Mouse (Mus musculus) left cerebral cortex, adult 18-20 months (tissue): Measurements from ENCODE around the gene 1700016K19Rik. TPM values are rescaled to one million over a fixed set of nuclear protein-coding genes. Genes with fewer than 3 reads are reported as not detected.
A peak's percentile ranks its signal among the peaks of the same experiment; 100 is the strongest.

Experiments used
- DNase-seq, 2 experiments: peaks; one replicate each; pipeline ENCODE4 v3.0.0; 2021 to 2022; ENCODE audit warnings: low spot score in 2 of 2, mixed read lengths in 1 of 2
- long read RNA-seq, 2 experiments: library from polyadenylated mRNA; stranded (forward); transcript quantifications; one replicate each; pipeline ENCODE4 v2.0.0; 2021
- total RNA-seq, 2 experiments: library from RNA; stranded (reverse); gene quantifications; 2 replicates each; pipeline ENCODE4 v1.2.3; 2021

Gene 1700016K19Rik
- 1 to 10 TPM; 2.3 to 4.8 TPM for total RNA-seq
- long read RNA-seq, experiment 1, partial matches to known transcripts = 0 of 2 reads
- long read RNA-seq, experiment 1, other reads (novel, unspliced or antisense) = 1 of 2 reads
- long read RNA-seq, experiment 2, partial matches to known transcripts = 0 of 2 reads
- long read RNA-seq, experiment 2, other reads (novel, unspliced or antisense) = 0 of 2 reads

DNA sequence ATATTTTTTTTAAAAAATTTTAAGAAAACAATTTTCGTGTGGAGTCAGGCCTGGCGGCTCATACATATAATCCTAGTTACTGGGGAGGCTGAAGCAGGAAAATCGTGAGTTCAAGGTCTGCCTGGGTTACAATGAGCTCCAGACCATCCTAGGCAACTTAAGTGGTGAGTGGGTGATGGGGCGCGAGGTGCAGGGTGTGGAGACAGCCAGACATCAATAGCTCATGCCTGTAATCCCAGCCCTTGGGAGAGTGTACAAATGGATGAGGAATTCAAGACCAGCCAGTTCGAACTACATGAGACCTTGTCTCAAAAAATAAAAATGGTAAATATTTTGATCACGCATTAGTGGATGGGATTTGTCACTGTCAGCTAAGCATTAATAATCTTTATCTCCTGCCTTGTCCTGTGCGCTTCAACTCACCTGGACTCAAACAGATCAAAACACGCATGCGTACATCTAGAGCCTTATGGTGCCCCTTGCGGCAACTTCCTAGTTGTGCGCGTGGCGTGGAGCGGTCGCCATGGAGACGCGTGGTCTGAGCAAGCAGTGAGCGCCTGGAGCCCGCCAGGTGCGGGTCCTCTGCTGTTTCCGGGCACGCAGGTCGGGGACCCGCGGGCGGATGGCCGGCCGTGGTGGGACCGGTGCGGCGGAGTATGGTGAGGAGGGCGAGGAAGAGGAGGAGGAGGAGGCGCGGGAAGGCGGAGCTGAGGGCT lies at the start of gene 1700016K19Rik:
Gene 1700016K19Rik, plus strand, starts transcription at position 473 of the 716 bp plus-strand sequence.
- peak; percentile 78 to 84 for DNase-seq

DNA sequence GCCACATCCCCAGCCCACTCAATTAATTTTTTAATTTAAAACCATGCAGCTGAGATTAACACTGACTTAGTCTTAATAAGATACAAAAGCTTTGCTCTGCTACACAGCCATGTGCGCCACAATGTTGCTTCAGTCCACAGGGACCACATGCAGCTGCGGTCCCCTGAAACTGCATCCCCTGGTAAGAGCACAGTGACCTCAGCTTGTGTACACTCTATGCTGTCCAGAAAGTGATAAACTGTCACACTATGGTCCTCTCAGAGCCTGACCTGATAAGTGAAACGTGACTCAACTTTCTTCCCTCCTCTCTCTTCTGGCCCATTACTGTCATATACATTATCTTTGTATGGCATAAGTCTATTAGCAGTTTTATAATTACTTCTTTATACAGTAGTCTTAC lies 49.3 kb upstream of the 1700016K19Rik start:
- DNase-seq = no peak

DNA sequence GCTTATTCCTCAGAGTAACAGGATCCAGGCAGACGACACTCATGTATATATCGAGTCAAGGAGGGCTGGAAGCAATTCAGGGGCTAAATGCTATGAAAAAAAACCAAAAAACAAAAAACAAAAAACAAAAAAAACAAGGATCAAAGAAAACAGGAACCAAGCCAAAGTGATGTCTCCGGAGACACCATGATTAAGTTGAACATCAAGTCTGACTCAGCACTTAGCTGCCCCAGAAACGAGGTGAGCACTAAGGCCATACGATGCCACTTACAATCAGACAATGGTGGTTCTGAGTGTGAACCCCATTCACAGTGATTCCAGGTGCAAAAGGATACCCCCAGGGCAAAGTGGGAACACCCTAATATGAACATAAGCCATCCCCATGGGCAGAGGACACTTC lies 47.8 kb upstream of the 1700016K19Rik start:
- DNase-seq = no peak

DNA sequence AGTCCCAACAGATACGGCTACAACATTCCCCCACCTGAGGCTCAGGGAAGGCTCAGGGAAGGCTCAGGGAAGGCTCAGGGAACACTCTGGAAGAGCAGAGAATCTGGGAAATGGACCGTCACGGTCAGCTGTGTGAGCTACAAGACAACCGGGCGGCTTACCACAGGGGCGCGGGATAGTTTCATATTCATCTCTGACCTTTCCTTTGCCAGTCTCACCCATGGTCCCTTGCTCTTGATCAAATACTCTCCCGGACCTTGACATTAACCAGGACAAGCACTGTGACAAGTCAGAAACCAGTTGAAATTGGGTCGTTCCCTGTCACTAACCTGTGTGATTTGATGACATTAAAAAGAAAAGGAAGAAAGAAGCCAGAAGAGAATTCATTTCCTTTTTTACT lies 44.8 kb upstream of the 1700016K19Rik start:
- no peak for DNase-seq

DNA sequence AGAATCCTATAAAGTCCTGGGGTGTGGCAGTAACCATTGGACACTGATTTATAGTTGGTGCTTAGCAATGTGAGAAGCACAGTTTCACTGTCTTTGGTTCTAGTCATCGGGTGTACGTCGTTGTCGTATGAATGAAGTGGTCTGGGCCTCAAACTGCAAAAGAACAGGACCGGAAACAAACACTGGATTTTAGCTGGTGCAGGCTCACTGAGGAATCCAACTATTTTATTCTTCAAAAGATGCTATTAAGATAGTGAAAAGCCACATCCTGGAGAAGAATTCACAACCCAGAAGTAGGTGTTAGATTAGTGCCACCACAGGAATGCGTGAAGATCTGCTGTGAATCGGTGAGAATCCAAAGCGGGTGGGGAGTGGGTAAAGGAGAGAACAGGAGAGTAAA lies 43.1 kb upstream of the 1700016K19Rik start:
- DNase-seq = no peak

DNA sequence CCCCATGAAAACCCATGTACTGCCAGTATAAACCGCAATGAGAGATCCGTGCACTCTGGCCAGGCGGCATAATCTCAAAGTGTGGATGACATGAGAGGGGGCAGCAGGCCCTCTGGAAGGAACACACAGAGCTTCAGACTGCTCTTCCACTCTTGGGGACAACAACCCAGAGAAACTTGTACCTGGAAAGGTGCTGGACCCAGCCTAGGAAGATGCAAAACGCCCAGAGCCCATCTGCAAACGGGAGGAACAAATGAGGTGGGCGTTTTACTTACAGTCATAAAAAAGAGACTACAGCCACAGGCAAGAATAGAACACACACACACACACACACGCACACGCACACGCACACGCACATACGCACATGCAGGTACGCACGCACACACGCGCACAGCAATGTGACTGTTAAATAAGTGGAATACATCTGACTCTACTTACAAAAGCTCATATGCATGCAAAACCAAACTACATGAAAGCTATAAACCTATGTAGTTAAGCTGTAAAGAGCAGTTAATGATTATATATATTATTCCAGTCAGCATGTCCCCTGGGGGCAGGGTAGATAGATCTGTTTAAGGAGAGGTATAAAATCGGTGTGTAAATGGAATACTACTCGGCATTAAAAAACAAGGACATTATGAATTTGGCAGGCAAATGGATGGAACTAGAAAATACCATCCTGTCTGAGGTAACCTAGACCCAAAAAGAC lies 42.4 kb upstream of the 1700016K19Rik start:
- DNase-seq = no peak

DNA sequence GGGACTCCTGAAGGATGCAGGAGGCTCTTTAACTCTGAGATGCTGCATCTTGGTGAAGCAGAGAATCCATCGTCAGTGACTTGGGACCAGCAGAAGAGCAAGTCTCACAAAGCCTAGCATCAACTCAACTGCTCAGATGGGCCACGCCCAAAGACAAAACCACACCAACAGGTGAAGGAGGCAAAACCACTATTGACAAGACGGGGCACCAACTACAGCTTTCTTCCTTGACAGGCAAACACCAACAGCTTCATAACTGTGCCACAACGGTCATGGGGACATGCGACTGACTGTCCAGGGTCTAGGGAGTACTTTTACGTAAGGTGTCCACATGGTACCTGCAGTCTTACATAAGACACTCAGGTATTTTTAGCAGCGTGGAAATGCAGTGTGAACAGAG lies 37.9 kb upstream of the 1700016K19Rik start:
- DNase-seq = no peak

DNA sequence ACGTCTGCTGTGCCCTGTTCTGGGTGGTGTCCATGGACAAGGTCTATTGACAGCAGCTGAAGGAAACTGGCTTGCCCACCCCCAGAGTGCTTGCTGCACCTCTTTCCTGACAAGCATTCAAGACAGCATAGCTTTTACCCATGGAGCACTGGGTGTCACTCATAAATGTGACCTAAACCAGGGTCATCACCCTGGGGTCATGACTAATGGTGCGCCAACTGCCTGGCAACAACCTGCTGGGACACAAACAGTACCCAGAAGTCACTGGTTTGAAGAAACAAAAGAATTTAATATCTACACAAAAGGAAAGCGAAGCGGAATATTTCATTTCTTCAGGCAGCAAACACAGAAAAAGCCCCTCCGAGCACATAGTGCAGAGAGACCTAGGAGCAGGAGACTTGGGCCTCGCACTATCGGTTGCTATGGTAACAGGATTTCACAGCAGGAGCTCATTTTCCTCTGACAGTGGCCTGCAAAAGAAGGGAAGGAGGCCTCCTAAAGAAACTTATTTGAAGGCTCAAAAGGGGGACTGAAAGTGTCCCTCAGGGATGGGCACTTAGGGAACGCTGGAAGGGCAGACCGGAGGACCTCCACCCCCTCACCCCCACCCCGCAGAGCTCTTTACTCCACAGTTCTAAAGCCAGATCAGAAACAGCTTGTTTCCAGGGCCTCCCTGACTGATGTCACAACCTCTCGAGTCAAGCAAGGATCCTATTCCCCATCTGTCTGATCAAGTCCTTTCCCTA lies 35.8 kb upstream of the 1700016K19Rik start:
- peak in 1 of 2 experiments; percentile 22 for DNase-seq

DNA sequence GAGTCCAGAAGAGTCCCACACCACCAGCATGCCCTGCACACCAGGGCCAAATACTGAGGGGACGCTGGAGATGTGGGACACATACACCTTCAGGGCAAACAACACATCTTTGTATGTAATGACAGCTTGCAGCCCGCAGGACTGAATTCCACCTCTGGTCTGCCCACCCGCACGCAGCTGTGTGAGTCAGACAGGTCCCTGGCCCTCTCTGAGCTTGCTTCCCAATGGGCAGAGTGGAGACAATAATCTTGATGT lies 35.3 kb upstream of the 1700016K19Rik start:
- no peak for DNase-seq

DNA sequence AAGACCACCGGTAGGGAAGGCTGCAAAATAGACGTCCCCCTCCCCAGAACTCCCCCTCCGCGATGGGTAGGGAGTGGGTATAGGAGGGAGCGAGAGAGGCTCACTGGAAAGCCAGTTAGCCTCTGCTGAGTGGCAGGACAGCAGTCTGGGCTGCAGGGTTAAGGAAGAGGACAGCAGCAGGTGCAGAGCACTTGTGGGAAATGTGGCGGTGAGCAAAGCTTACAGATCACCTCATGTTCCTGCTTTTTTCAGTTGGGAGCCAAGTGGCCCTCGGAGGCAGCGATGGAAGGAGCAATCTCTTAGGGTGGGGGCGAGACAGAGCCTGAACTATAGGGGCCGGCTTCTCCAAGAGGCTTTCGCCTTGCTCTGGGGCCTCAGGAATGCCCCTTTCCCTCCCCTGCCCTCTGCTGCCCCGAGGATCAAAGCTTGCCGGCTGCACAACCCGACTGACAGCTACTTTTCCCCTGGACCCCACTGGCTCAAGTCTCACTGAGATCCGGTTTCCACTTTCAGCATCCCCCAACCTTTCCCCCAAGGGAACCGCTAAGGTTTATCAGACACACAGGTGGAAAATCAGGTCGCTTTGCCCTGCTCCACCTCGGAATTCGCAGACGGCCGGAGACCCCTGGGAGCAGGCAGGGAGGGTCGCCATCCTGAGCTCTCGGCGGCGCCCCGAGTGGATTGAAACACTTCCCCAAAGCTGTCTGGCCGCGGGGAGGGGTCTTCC lies 33.9 kb upstream of the 1700016K19Rik start:
- no peak for DNase-seq

DNA sequence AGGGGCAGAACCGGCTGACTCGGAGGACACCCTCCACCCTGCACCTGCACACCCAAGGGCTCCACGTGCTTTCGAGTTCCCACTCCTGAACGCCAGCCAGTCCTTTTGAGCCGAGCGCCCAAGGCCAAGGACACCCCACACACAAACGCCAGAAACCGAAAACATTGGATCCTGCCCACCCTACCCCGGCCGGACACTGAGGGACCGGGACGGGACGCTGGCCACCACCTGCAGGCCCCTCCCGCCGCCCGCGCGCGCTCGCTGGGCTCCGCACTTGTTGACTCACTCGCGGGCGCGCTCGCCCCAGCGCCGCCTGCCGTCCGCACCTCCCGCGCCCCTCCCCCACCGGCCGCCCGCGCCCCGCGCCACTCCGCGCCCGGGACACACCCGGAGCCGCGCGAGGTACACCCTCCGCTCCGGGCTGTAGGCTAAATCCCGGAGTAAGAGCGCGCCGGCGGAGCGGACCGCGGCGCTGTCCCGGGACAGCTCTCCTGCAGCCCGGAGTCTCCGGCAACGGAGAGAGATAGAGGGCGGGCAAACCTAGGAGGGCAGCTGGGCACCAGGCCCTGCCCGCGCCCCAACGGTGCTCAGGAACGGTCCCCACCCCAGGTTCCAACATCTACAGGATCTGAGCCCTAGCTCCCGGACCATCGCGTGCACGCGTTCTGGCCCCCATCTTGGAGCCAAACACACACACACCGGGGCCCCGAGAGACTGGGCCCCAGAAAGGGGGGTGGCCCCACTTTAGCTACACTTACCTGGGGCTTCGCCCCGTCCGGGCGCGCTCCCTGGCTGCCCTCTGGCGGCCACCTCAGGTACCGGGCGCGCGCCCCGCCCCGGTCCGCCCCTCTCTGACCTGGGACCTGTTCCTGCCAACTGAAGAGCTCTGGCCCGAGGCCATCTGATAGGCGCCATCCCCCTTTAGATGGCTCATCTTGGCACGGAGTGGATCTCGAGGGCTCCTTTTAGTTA lies 33.0 kb upstream of the 1700016K19Rik start:
- DNase-seq = peak; percentile 49 to 58

DNA sequence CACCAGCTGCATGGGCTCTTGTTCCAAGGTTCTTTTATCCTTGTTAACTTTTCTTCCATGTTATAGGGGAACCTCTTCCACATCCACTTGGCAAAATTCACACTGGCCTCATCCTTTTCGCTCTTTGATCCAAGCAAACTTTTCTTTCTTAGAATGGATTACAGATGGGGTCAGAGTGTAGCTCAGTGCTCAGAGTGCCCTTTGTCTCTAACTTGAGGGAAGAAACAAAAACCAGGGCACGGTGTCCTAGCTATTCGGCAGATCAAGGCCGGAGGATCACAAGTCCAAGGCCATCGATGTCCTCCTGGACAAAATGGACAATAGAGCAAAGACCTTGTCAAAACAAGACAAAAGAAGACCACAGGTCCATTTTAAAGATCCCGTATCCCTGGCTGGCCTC lies 31.0 kb upstream of the 1700016K19Rik start:
- DNase-seq = no peak

DNA sequence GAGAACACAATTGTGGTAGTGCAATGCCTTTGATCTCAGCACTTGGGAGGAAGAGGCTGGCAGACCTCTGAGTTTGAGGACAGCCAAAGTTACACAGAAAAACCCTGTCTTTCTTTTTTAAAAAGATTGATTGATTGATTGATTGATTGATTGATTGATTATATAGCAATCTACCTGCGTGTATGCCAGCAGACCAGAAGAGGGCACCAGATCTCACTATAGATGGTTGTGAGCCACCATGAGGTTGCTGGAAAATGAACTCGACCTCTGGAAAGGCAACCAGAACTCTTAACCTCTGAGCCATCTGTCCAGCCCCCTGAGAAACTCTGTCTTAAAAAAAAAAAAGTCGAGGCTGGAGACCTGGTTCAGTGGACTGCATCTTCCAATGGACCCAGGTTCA lies 29.1 kb upstream of the 1700016K19Rik start:
- DNase-seq = no peak

DNA sequence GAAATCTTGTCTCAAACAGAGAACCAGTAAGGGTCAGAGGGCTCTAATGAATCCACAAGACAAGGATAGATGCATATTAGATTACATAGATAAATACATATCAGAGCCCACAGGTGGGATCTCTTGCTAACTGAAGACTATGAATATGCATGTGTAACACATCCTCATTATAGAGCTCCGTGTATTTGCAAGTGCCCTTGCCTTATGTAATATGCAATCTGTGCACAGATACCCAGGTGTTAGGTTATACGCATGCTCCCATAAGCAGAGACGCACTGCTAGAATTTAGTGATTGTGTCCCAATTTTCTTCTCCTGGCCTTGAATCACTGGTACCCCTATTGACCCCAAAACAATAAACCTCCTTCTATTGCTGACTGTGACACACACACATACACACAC lies 27.5 kb upstream of the 1700016K19Rik start:
- DNase-seq = no peak

DNA sequence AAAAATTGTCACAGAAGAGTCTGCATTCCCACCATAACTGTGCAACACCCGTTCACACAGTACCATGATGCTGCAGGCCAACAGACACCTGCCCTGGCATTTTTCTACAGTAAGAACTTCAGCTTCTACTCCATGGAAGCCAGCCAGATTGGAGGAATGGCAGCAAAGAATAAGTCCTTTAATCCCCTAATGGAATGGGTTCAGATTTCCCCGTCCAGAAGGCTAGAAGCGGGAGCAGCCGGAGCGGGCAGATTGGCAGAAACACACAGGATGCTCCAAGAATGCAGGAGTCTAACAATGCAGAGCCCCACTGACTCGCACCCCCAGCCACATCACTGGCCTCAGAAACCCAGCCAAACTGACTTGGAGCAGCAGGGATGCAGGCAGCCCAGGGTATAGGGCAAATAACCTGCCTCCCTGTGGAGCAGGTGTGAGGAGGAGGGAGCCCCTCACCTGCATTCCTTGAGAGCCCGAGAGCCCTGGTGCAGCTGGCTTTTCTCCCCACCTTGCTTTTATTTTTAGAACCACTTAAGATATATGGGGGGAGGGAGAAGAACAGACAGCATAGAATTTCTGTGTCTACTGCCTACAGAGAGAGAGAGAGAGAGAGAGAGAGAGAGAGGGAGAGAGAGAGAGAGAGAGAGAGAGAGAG lies 26.7 kb upstream of the 1700016K19Rik start:
- no peak for DNase-seq

DNA sequence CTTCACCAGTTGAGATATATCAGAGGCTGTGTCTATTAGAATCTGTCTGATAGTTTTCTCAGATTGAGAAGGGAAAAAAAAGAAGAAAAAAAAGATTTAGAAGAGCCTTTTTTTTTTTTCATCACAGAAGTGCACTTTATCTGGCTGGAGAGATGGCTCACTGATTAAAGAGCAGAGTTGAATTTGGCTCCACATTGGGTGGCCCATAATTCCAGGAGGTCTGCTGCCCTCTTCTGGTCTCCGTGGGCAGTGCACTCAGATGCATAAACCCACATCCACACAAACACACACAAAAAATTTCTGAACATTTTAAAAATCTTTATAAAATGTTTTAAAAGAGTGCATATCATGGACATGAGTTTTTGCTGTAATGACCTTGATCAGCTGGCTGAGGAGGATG lies 25.7 kb upstream of the 1700016K19Rik start:
- DNase-seq = no peak

DNA sequence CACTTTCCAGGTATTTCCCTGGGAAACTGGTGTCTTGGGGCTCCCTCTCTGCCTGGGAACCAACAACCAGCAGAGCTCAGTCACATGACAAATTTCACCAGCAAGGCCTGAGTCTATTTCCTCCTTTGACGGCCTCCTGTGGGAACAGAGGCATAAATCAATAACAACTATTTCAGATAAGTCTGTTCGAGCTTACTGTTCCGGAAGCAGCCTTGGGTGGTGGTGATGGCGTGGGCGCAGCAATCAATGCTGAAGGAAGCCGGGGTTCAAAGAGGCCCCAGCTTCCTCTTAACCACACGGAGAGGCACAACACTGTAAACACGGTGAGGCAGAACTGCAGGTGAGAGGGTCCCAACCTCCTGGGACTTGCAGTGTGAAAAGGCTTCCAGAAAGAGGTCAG lies 23.0 kb upstream of the 1700016K19Rik start:
- no peak for DNase-seq

DNA sequence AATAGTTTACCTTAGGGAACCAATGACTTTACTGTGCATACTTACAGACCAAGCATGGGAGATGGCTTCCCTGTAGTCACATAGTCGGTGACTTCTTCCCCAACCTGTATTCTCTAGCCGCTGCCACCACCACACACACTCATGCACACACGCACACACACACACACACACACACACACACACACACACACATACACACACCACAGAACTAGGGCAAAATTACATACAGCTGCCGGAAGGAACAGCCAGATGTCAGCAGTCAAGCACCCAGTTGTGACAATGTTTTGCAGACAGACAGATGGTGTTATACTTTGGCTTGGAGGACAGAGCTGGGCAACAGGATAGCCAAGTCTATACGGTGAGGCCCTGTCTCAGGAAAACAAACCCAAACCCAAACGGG lies 21.7 kb upstream of the 1700016K19Rik start:
- DNase-seq = no peak

DNA sequence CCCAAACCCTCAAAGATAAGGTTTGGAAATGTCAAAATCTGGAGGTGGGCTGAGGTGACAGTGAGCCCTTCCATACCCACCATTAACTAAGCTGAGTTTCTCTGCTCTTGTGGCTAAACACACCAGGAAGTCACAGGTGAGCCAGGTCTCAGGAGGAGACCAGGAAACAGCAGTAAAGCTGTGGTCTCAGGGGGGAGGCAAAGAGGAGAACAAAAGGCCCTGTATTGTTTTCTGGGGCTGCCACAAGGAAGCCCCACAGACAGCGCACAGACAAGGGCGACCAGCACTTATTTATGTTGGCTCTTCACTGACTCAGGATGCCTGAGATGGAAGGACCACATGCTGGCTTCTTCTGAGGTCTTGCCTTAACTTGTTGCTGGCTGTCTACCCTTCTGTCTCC lies 19.3 kb upstream of the 1700016K19Rik start:
- no peak for DNase-seq

DNA sequence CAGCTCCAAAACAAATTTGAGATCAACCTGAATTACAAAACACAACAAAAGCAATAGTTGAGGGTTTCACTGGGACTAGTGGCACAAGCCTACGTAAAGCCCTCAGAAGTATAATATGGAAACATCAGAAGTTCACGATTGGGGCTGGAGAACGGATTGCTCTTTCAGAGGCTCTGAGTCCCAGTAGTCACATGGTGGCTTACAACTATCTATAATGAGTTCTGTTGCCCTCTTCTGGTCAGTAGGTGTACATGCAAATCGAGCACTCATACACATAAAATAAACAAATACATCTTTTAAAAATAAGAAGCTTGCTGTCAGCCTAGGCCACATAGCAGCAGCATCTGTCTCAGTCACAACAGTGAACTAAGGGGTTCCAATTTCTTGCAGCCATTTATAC lies 16.5 kb upstream of the 1700016K19Rik start:
- DNase-seq = no peak
